Mouse (Mus musculus): ENCODE measurements around the gene Gm13697. TPM values are rescaled to one million over a fixed set of nuclear protein-coding genes. Genes with fewer than 3 reads are reported as not detected.
"Not testable (repeated sequence)": the region's sequence is repeated elsewhere in the genome, so short reads cannot be mapped to it uniquely, and the experiment has no call there.

Gene Gm13697
- not detected in 2 replicates for polyA plus RNA-seq (2012; rRNA removed)

DNA sequence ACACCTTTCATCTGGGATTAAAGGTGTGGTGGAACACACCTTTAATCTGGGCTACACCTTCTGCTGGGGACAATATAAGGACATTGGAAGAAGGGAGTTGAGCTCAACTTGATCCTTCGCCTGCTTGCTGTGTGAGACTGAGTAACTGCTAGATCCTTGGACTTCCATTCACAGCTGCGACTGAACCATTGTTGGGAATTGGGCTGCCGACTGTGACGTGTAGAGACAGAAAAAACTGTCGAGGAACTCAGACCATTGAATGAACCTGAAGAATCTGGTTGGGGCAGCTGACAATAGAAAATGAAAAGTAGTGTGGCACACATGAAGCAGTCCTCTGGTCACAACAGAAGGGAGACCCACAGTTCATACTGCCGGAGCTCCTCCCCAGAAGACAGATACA is at the start of gene Gm13697:
Gene Gm13697, plus strand, starts transcription at position 301 of the 400 bp plus-strand sequence.
- H3K4me3 ChIP-seq (ENCODE audit: control insufficient read depth, insufficient read depth, low read length); DNase-seq; H3K27me3 ChIP-seq (ENCODE audit: control insufficient read depth, insufficient read depth, low read length); H3K27ac ChIP-seq (ENCODE audit: control insufficient read depth, insufficient read depth, low read length); H3K36me3 ChIP-seq (ENCODE audit: control insufficient read depth, insufficient read depth, low read length); H3K4me1 ChIP-seq (replicated peaks; ENCODE audit: control insufficient read depth, insufficient read depth, low read length): not testable (repeated sequence)
- no CpG with 5 or more reads among the region's 6 CpGs for WGBS

DNA sequence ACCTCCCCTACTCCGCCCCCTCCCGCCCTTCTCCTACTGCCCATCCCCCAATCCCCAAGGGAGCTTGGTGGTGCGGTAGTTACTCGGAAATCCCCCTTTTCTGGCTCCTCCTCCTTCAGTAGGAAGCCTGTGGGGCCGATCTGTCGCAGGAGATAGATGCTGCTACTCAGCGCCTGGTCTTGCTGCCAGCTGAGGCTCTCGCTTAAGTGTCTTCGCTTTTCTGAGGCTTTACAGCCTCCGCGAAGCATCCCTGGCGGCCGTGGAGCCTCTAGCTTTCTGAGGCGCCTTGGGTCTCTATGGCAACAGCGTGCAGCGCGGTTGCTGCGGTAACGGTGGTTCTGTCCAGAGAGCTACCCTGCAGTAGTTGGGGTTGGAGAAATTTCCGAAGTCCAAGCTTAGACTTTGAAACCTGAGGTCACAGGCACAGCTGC is 43.6 kb upstream of the Gm13697 start, which contains the start of gene Zswim2:
Gene Zswim2, minus strand, starts transcription at position 298 of the 431 bp plus-strand sequence.
- peak; percentile 10 for DNase-seq
- H3K27ac ChIP-seq (ENCODE audit: control insufficient read depth, insufficient read depth, low read length) = no peak within 1 kb of the TSS

DNA sequence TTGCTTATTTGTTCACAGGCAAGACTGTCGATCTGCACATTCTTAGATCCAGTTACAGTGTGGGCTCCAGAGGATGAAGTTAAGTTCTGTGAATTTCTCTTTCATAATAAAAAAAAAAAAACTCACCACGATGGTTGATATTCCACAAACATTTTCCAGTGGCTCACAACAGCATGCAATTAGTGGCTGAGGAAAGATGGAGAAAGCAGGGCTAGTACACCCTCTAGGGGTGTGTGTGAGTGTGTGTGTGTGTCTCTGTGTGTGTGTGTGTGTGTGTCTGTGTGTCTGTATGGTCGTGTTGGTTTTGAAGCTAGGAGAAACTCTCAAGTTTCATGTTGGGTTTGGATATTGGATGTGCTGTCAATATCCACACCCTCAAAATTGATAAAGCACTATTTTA is 43.2 kb upstream of the Gm13697 start:
- no peak for TF ChIP-seq CTCF (IDR thresholded peaks at IDR 0.05; ENCODE audit: borderline replicate concordance, control insufficient read depth, extremely low read depth, insufficient read depth, low read length, poor library complexity)
- no peak for TF ChIP-seq POLR2A (IDR thresholded peaks at IDR 0.05; ENCODE audit: control insufficient read depth, extremely low read depth, insufficient read depth, low read length, poor library complexity)
- 0 out of 2 replicates have a peak, but pooled peaks cover 3% of the 10 kb centered on the region for H3K4me1 ChIP-seq (replicated peaks; ENCODE audit: control insufficient read depth, insufficient read depth, low read length)
- H3K27ac ChIP-seq (ENCODE audit: control insufficient read depth, insufficient read depth, low read length) = no peak overlapping the region
- WGBS = 14% methylated on average over 3 of the region's 3 CpGs
- no peak for DNase-seq
- no peaks in the 10 kb centered on the region for H3K27me3 ChIP-seq (ENCODE audit: control insufficient read depth, insufficient read depth, low read length)
- H3K36me3 ChIP-seq (ENCODE audit: control insufficient read depth, insufficient read depth, low read length) = no peaks in the 10 kb centered on the region
- H3K4me3 ChIP-seq (ENCODE audit: control insufficient read depth, insufficient read depth, low read length) = no peak overlapping the region

More for the DNA sequence above, 43.6 kb upstream of the Gm13697 start, which contains the start of gene Zswim2:
- Histone ChIP-seq H3K4me1 (replicated peaks; ENCODE audit: control insufficient read depth, insufficient read depth, low read length) (0 out of 2 replicates have a peak, but pooled peaks cover 3% of the 10 kb centered on the region), H3K4me3 (ENCODE audit: control insufficient read depth, insufficient read depth, low read length) (no peak within 1 kb of the TSS), H3K36me3 (ENCODE audit: control insufficient read depth, insufficient read depth, low read length) (no peaks in the 10 kb centered on the region), H3K27me3 (ENCODE audit: control insufficient read depth, insufficient read depth, low read length) (no peaks in the 10 kb centered on the region)
- TF ChIP-seq POLR2A (IDR thresholded peaks at IDR 0.05; ENCODE audit: control insufficient read depth, extremely low read depth, insufficient read depth, low read length, poor library complexity) (no peak), CTCF (IDR thresholded peaks at IDR 0.05; ENCODE audit: borderline replicate concordance, control insufficient read depth, extremely low read depth, insufficient read depth, low read length, poor library complexity) (no peak)
- 2% methylated on average over 20 of the region's 20 CpGs for WGBS

DNA sequence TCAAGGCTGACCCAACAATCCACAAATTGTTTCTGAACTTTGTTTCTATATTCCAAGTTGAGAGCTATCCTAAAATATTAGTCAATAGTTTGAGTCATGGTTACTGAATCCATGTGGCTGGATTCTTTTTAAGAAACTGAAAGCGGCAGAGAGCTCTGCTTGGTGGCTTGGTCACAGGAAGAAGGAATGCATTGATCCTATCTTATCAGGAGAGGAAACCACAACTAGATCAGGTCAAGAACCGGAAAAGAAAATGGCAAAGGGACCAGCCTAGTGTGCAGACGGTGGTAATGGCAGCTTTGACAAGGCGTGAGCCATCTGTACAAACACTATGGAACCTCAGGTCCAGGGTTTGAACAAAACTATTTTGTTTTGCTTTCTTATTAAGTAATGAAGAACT is 42.8 kb upstream of the Gm13697 start:
- Histone ChIP-seq H3K27me3 (ENCODE audit: control insufficient read depth, insufficient read depth, low read length) (no peaks in the 10 kb centered on the region), H3K4me3 (ENCODE audit: control insufficient read depth, insufficient read depth, low read length) (no peak overlapping the region), H3K27ac (ENCODE audit: control insufficient read depth, insufficient read depth, low read length) (no peak overlapping the region), H3K36me3 (ENCODE audit: control insufficient read depth, insufficient read depth, low read length) (no peaks in the 10 kb centered on the region), H3K4me1 (replicated peaks; ENCODE audit: control insufficient read depth, insufficient read depth, low read length) (0 out of 2 replicates have a peak, but pooled peaks cover 3% of the 10 kb centered on the region)
- no peak for DNase-seq
- 30% methylated on average over 4 of the region's 4 CpGs for WGBS
- TF ChIP-seq CTCF (IDR thresholded peaks at IDR 0.05; ENCODE audit: borderline replicate concordance, control insufficient read depth, extremely low read depth, insufficient read depth, low read length, poor library complexity) = no peak
- TF ChIP-seq POLR2A (IDR thresholded peaks at IDR 0.05; ENCODE audit: control insufficient read depth, extremely low read depth, insufficient read depth, low read length, poor library complexity) = no peak

DNA sequence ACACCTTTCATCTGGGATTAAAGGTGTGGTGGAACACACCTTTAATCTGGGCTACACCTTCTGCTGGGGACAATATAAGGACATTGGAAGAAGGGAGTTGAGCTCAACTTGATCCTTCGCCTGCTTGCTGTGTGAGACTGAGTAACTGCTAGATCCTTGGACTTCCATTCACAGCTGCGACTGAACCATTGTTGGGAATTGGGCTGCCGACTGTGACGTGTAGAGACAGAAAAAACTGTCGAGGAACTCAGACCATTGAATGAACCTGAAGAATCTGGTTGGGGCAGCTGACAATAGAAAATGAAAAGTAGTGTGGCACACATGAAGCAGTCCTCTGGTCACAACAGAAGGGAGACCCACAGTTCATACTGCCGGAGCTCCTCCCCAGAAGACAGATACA is 29.1 kb upstream of the Gm13697 start, which contains the start of gene Gm13698:
Gene Gm13698, plus strand, starts transcription at position 301 of the 400 bp plus-strand sequence.
- WGBS = no CpG with 5 or more reads among the region's 6 CpGs
- not testable (repeated sequence) for H3K27ac ChIP-seq (ENCODE audit: control insufficient read depth, insufficient read depth, low read length)

DNA sequence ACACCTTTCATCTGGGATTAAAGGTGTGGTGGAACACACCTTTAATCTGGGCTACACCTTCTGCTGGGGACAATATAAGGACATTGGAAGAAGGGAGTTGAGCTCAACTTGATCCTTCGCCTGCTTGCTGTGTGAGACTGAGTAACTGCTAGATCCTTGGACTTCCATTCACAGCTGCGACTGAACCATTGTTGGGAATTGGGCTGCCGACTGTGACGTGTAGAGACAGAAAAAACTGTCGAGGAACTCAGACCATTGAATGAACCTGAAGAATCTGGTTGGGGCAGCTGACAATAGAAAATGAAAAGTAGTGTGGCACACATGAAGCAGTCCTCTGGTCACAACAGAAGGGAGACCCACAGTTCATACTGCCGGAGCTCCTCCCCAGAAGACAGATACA is 23.3 kb upstream of the Gm13697 start, which contains the start of gene Gm13693:
Gene Gm13693, plus strand, starts transcription at position 301 of the 400 bp plus-strand sequence.
- not testable (repeated sequence) for H3K27ac ChIP-seq (ENCODE audit: control insufficient read depth, insufficient read depth, low read length); H3K4me1 ChIP-seq (replicated peaks; ENCODE audit: control insufficient read depth, insufficient read depth, low read length); DNase-seq; H3K36me3 ChIP-seq (ENCODE audit: control insufficient read depth, insufficient read depth, low read length); H3K4me3 ChIP-seq (ENCODE audit: control insufficient read depth, insufficient read depth, low read length); H3K27me3 ChIP-seq (ENCODE audit: control insufficient read depth, insufficient read depth, low read length)
- no CpG with 5 or more reads among the region's 6 CpGs for WGBS

More for the DNA sequence above, 29.1 kb upstream of the Gm13697 start, which contains the start of gene Gm13698:
- H3K4me3 ChIP-seq (ENCODE audit: control insufficient read depth, insufficient read depth, low read length); H3K4me1 ChIP-seq (replicated peaks; ENCODE audit: control insufficient read depth, insufficient read depth, low read length); H3K27me3 ChIP-seq (ENCODE audit: control insufficient read depth, insufficient read depth, low read length); DNase-seq; H3K36me3 ChIP-seq (ENCODE audit: control insufficient read depth, insufficient read depth, low read length): not testable (repeated sequence)

DNA sequence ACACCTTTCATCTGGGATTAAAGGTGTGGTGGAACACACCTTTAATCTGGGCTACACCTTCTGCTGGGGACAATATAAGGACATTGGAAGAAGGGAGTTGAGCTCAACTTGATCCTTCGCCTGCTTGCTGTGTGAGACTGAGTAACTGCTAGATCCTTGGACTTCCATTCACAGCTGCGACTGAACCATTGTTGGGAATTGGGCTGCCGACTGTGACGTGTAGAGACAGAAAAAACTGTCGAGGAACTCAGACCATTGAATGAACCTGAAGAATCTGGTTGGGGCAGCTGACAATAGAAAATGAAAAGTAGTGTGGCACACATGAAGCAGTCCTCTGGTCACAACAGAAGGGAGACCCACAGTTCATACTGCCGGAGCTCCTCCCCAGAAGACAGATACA is 17.5 kb upstream of the Gm13697 start, which contains the start of gene Gm13695:
Gene Gm13695, plus strand, starts transcription at position 301 of the 400 bp plus-strand sequence.
- no CpG with 5 or more reads among the region's 6 CpGs for WGBS
- not testable (repeated sequence) for H3K36me3 ChIP-seq (ENCODE audit: control insufficient read depth, insufficient read depth, low read length)

DNA sequence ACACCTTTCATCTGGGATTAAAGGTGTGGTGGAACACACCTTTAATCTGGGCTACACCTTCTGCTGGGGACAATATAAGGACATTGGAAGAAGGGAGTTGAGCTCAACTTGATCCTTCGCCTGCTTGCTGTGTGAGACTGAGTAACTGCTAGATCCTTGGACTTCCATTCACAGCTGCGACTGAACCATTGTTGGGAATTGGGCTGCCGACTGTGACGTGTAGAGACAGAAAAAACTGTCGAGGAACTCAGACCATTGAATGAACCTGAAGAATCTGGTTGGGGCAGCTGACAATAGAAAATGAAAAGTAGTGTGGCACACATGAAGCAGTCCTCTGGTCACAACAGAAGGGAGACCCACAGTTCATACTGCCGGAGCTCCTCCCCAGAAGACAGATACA is 11.7 kb upstream of the Gm13697 start, which contains the start of gene Gm13696:
Gene Gm13696, plus strand, starts transcription at position 301 of the 400 bp plus-strand sequence.
- H3K36me3 ChIP-seq (ENCODE audit: control insufficient read depth, insufficient read depth, low read length); H3K27me3 ChIP-seq (ENCODE audit: control insufficient read depth, insufficient read depth, low read length); DNase-seq; H3K4me3 ChIP-seq (ENCODE audit: control insufficient read depth, insufficient read depth, low read length); H3K4me1 ChIP-seq (replicated peaks; ENCODE audit: control insufficient read depth, insufficient read depth, low read length); H3K27ac ChIP-seq (ENCODE audit: control insufficient read depth, insufficient read depth, low read length): not testable (repeated sequence)
- WGBS = no CpG with 5 or more reads among the region's 6 CpGs

More for the DNA sequence above, 17.5 kb upstream of the Gm13697 start, which contains the start of gene Gm13695:
- H3K4me1 ChIP-seq (replicated peaks; ENCODE audit: control insufficient read depth, insufficient read depth, low read length); H3K27me3 ChIP-seq (ENCODE audit: control insufficient read depth, insufficient read depth, low read length); DNase-seq; H3K4me3 ChIP-seq (ENCODE audit: control insufficient read depth, insufficient read depth, low read length); H3K27ac ChIP-seq (ENCODE audit: control insufficient read depth, insufficient read depth, low read length): not testable (repeated sequence)

DNA sequence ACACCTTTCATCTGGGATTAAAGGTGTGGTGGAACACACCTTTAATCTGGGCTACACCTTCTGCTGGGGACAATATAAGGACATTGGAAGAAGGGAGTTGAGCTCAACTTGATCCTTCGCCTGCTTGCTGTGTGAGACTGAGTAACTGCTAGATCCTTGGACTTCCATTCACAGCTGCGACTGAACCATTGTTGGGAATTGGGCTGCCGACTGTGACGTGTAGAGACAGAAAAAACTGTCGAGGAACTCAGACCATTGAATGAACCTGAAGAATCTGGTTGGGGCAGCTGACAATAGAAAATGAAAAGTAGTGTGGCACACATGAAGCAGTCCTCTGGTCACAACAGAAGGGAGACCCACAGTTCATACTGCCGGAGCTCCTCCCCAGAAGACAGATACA is 5.9 kb upstream of the Gm13697 start, which contains the start of gene Gm13694:
Gene Gm13694, plus strand, starts transcription at position 301 of the 400 bp plus-strand sequence.
- WGBS = no CpG with 5 or more reads among the region's 6 CpGs

DNA sequence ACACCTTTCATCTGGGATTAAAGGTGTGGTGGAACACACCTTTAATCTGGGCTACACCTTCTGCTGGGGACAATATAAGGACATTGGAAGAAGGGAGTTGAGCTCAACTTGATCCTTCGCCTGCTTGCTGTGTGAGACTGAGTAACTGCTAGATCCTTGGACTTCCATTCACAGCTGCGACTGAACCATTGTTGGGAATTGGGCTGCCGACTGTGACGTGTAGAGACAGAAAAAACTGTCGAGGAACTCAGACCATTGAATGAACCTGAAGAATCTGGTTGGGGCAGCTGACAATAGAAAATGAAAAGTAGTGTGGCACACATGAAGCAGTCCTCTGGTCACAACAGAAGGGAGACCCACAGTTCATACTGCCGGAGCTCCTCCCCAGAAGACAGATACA is 5.7 kb downstream of the Gm13697 start, which contains the start of gene Gm13691:
Gene Gm13691, plus strand, starts transcription at position 301 of the 400 bp plus-strand sequence.
- DNase-seq; H3K4me3 ChIP-seq (ENCODE audit: control insufficient read depth, insufficient read depth, low read length); H3K27me3 ChIP-seq (ENCODE audit: control insufficient read depth, insufficient read depth, low read length); H3K36me3 ChIP-seq (ENCODE audit: control insufficient read depth, insufficient read depth, low read length); H3K4me1 ChIP-seq (replicated peaks; ENCODE audit: control insufficient read depth, insufficient read depth, low read length); H3K27ac ChIP-seq (ENCODE audit: control insufficient read depth, insufficient read depth, low read length): not testable (repeated sequence)
- no CpG with 5 or more reads among the region's 6 CpGs for WGBS

More for the DNA sequence above, 5.9 kb upstream of the Gm13697 start, which contains the start of gene Gm13694:
- not testable (repeated sequence) for H3K4me1 ChIP-seq (replicated peaks; ENCODE audit: control insufficient read depth, insufficient read depth, low read length); H3K4me3 ChIP-seq (ENCODE audit: control insufficient read depth, insufficient read depth, low read length); H3K27ac ChIP-seq (ENCODE audit: control insufficient read depth, insufficient read depth, low read length); H3K27me3 ChIP-seq (ENCODE audit: control insufficient read depth, insufficient read depth, low read length); H3K36me3 ChIP-seq (ENCODE audit: control insufficient read depth, insufficient read depth, low read length); DNase-seq
